Mouse (Mus musculus) heart, embryonic 12.5 days (tissue): ENCODE measurements at regions not wholly inside any gene's neighbourhood (a gene's known extent, or its start where the extent isn't known, plus 50 kb on each side); places are given as distances from the start of the nearest gene placed in this dataset.

Experiments
- ATAC-seq: fragments of 200-750 bp; cut with Nextera tagmentation; 2 replicates; pipeline ENCODE4 v1.8.0; 2017; ENCODE audit warnings: moderate TSS enrichment, moderate library complexity; ENCODE audit not compliant: insufficient number of reproducible peaks, low FRiP score
- H3K27ac ChIP-seq: fragments of 300-500 bp; sonication (generic); 2 replicates; pipeline ENCODE4 v1.5.1; 2016; ENCODE audit warnings: mild to moderate bottlenecking, moderate library complexity; ENCODE audit not compliant: poor library complexity, severe bottlenecking
- H3K27me3 ChIP-seq: fragments of 300-500 bp; sonication (generic); replicated peaks from 2 replicates; pipeline ENCODE4 v1.6.1; 2016; ENCODE audit warnings: mild to moderate bottlenecking, moderate library complexity
- H3K36me3 ChIP-seq: fragments of 300-500 bp; sonication (generic); 2 replicates; pipeline ENCODE4 v1.6.1; 2016; ENCODE audit warnings: mild to moderate bottlenecking, moderate library complexity
- H3K4me1 ChIP-seq: fragments of 300-500 bp; sonication (generic); replicated peaks from 2 replicates; pipeline ENCODE4 v1.6.1; 2016; ENCODE audit warnings: mild to moderate bottlenecking
- H3K4me2 ChIP-seq: fragments of 300-500 bp; sonication (generic); 2 replicates; pipeline ENCODE4 v1.6.1; 2016; ENCODE audit warnings: mild to moderate bottlenecking, moderate library complexity
- H3K4me3 ChIP-seq: fragments of 300-500 bp; sonication (generic); 2 replicates; pipeline ENCODE4 v1.5.1; 2016; ENCODE audit warnings: mild to moderate bottlenecking
- H3K9ac ChIP-seq: fragments of 300-500 bp; sonication (generic); 2 replicates; pipeline ENCODE4 v1.6.1; 2016; ENCODE audit warnings: mild to moderate bottlenecking, moderate library complexity
- H3K9me3 ChIP-seq: fragments of 300-500 bp; sonication (generic); replicated peaks from 2 replicates; pipeline ENCODE4 v1.6.1; 2016; ENCODE audit warnings: mild to moderate bottlenecking, moderate library complexity
- WGBS: fragments of 180-500 bp; shearing (Covaris S2); methylation state at CpG from one replicate; pipeline ENCODE4 v1.1.7; 2016; 5-methylcytosine and 5-hydroxymethylcytosine counted together

- no peaks in the 10 kb centered on the region for H3K9me3 ChIP-seq
- no peaks in the 10 kb centered on the region for H3K27me3 ChIP-seq
- no peak overlapping the region for H3K27ac ChIP-seq
- H3K4me3 ChIP-seq: no peak overlapping the region
- no peak overlapping the region for H3K4me2 ChIP-seq
- 70% methylated on average over 1 of the region's 1 CpGs for whole genome bisulfite sequencing
- H3K36me3 ChIP-seq: no peaks in the 10 kb centered on the region
- no peak overlapping the region for H3K9ac ChIP-seq
- H3K4me1 ChIP-seq: no peaks in the 10 kb centered on the region
- no peak for ATAC-seq
Measured at GRCm38 (mm10) chr13:53996867-53997266, 58.6 kb downstream of the Drd1 start.

- ATAC-seq: no peak
- H3K27ac ChIP-seq: no peak overlapping the region
- H3K36me3 ChIP-seq: no peaks in the 10 kb centered on the region
- no peak overlapping the region for H3K4me2 ChIP-seq
- H3K27me3 ChIP-seq: no peaks in the 10 kb centered on the region
- no peak overlapping the region for H3K4me3 ChIP-seq
- H3K9me3 ChIP-seq: no peaks in the 10 kb centered on the region
- H3K4me1 ChIP-seq: no peaks in the 10 kb centered on the region
- no peak overlapping the region for H3K9ac ChIP-seq
- WGBS: 73% methylated on average over 7 of the region's 7 CpGs
Measured at GRCm38 (mm10) chr13:53992863-53993451, 62.5 kb downstream of the Drd1 start.

- no peak for ATAC-seq
- no peak overlapping the region for H3K4me2 ChIP-seq
- no peak overlapping the region for H3K4me3 ChIP-seq
- H3K9ac ChIP-seq: no peak overlapping the region
- H3K27me3 ChIP-seq: no peaks in the 10 kb centered on the region
- H3K4me1 ChIP-seq: 0 out of 2 replicates have a peak, but pooled peaks cover 2% of the 10 kb centered on the region
- no peaks in the 10 kb centered on the region for H3K36me3 ChIP-seq
- no peak overlapping the region for H3K27ac ChIP-seq
- no peaks in the 10 kb centered on the region for H3K9me3 ChIP-seq
- WGBS: 19% methylated on average over 2 of the region's 2 CpGs
Measured at GRCm38 (mm10) chr13:53979226-53979625, 76.3 kb downstream of the Drd1 start.

DNA sequence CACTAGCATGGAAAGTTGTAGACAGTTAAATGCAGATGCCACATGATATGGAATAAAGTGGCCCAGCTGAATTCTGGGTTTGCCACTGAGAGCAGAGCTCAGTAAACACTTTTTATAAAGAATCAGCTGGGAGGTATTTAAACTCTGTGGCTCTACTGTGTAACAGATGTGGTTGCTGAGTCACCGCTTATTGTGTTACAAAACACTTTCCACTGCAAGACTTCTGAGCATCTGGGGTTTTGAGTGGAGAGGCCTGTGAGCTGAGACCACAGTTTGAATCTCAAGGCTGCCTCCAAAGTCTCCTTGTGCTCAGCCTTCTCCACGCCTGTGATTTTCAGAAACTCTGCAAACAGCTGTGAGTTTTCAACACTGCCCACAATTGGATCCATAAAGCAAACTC is 86.1 kb downstream of the Drd1 start:
- Histone ChIP-seq H3K4me1 (no peaks in the 10 kb centered on the region), H3K9ac (no peak overlapping the region), H3K9me3 (0 out of 2 replicates have a peak, but pooled peaks cover 5% of the 10 kb centered on the region), H3K36me3 (no peaks in the 10 kb centered on the region), H3K27ac (no peak overlapping the region), H3K27me3 (no peaks in the 10 kb centered on the region), H3K4me3 (no peak overlapping the region), H3K4me2 (no peak overlapping the region)
- no peak for ATAC-seq
- 70% methylated on average over 2 of the region's 2 CpGs for WGBS

GRCm38 (mm10) chr13:53956167-53956566 is 99.3 kb downstream of the Drd1 start:
- ATAC-seq: no peak
- no peak overlapping the region for H3K4me3 ChIP-seq
- H3K9ac ChIP-seq: no peak overlapping the region
- no peak overlapping the region for H3K27ac ChIP-seq
- H3K9me3 ChIP-seq: peaks cover 7% of the 10 kb centered on the region; the same call in 1 of the 2 replicates
- no peaks in the 10 kb centered on the region for H3K36me3 ChIP-seq
- no peak overlapping the region for H3K4me2 ChIP-seq
- H3K4me1 ChIP-seq: no peaks in the 10 kb centered on the region
- 85% methylated on average over 15 of the region's 15 CpGs for WGBS
- no peaks in the 10 kb centered on the region for H3K27me3 ChIP-seq

DNA sequence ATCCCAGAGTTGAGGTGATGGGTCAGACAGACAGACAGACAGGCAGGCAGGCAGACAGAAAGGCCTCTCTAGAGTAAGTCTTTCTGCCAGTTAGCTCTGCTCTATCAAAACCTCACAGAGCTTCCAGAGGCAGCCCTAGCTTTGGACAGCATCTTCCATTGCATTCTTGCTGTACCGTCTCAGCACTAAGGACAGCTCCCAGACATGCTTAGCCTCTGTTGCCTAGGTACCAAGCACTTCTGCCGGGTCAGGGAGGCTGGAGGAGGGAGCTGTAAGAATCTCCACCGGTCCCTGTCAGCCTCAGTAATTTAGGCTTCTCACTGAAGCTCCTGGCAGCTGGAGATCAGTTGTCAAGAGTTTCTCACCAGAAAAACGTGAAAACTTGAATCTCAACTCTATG is 107.4 kb downstream of the Drd1 start:
- Histone ChIP-seq H3K4me1 (no peaks in the 10 kb centered on the region), H3K4me3 (no peak overlapping the region), H3K9ac (no peak overlapping the region), H3K27me3 (no peaks in the 10 kb centered on the region), H3K4me2 (no peak overlapping the region), H3K9me3 (0 out of 2 replicates have a peak, but pooled peaks cover 3% of the 10 kb centered on the region), H3K36me3 (no peaks in the 10 kb centered on the region), H3K27ac (no peak overlapping the region)
- 3% methylated on average over 4 of the region's 4 CpGs for WGBS
- ATAC-seq: no peak

DNA sequence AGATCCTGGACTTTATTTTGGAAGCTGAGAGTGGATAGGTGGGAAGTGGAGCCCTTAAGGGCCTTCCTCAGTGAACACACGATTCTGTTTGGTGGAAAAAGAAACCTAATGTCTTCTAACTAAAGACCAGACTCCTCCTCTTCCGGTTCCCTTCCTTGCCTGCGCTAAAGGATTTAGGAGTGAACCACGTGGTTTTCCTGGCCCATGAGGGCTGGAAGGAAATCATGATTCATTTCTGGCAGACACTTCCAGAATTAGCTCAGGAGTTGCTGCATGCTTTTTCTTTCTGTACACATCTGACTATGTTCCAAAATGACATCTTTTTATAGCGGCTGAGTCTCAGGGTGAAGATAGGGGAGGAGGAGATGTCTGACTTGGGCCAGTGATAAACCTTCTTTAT is 109.8 kb downstream of the Drd1 start:
- Histone ChIP-seq H3K9ac (no peak overlapping the region), H3K9me3 (0 out of 2 replicates have a peak, but pooled peaks cover 2% of the 10 kb centered on the region), H3K4me2 (no peak overlapping the region), H3K4me1 (no peaks in the 10 kb centered on the region), H3K36me3 (no peaks in the 10 kb centered on the region), H3K27ac (no peak overlapping the region), H3K27me3 (no peaks in the 10 kb centered on the region), H3K4me3 (no peak overlapping the region)
- no peak for ATAC-seq
- 56% methylated on average over 5 of the region's 5 CpGs for WGBS

- 85% methylated on average over 13 of the region's 13 CpGs for WGBS
- H3K4me3 ChIP-seq: no peak overlapping the region
- H3K27me3 ChIP-seq: no peaks in the 10 kb centered on the region
- no peaks in the 10 kb centered on the region for H3K36me3 ChIP-seq
- peaks cover 4% of the 10 kb centered on the region; the same call in 1 of the 2 replicates for H3K9me3 ChIP-seq
- H3K27ac ChIP-seq: no peak overlapping the region
- H3K9ac ChIP-seq: no peak overlapping the region
- no peaks in the 10 kb centered on the region for H3K4me1 ChIP-seq
- H3K4me2 ChIP-seq: no peak overlapping the region
- no peak for ATAC-seq
Measured at GRCm38 (mm10) chr13:53941005-53941747, 114.3 kb downstream of the Drd1 start.

GRCm38 (mm10) chr13:53935174-53935699 is 120.3 kb downstream of the Drd1 start:
- ATAC-seq: no peak
- no peak overlapping the region for H3K4me2 ChIP-seq
- WGBS: 85% methylated on average over 14 of the region's 14 CpGs

GRCm38 (mm10) chr13:53934457-53934856 is 121.0 kb downstream of the Drd1 start:
- WGBS: 73% methylated on average over 6 of the region's 6 CpGs

More at GRCm38 (mm10) chr13:53935174-53935699, 120.3 kb downstream of the Drd1 start:
- Histone ChIP-seq H3K27ac (no peak overlapping the region), H3K36me3 (no peaks in the 10 kb centered on the region), H3K4me1 (no peaks in the 10 kb centered on the region), H3K4me3 (no peak overlapping the region), H3K27me3 (0 out of 2 replicates have a peak, but pooled peaks cover 6% of the 10 kb centered on the region), H3K9ac (no peak overlapping the region), H3K9me3 (no peaks in the 10 kb centered on the region; the same call in 1 of the 2 replicates)

DNA sequence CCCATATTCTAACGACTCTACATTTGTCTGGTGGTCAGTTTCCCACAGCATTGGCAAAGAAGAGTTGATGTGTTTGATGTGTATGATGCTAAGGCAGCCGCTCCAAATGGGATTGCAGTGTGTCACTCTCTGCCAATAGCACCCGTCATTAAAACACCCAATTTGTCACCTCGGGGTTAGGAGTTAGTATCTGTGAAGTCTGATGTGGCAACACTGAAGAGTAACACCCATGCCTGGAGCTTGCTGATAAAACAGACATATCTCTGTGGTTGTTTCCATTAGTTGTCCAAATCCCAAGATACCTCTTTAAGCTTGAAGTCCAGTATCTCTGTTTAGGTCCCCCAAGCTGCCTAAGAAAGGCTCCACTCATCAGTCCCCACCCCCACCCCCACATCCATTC is 129.4 kb downstream of the Drd1 start:
- Histone ChIP-seq H3K36me3 (no peaks in the 10 kb centered on the region), H3K27me3 (no peaks in the 10 kb centered on the region), H3K9me3 (no peaks in the 10 kb centered on the region), H3K9ac (no peak overlapping the region), H3K4me3 (no peak overlapping the region), H3K4me1 (peaks cover 13% of the 10 kb centered on the region), H3K4me2 (no peak overlapping the region), H3K27ac (no peak overlapping the region)
- ATAC-seq: no peak
- 59% methylated on average over 4 of the region's 4 CpGs for WGBS

More at GRCm38 (mm10) chr13:53934457-53934856, 121.0 kb downstream of the Drd1 start:
- Histone ChIP-seq H3K27ac (no peak overlapping the region), H3K9me3 (no peaks in the 10 kb centered on the region), H3K36me3 (no peaks in the 10 kb centered on the region), H3K27me3 (0 out of 2 replicates have a peak, but pooled peaks cover 6% of the 10 kb centered on the region), H3K9ac (no peak overlapping the region), H3K4me1 (no peaks in the 10 kb centered on the region), H3K4me2 (no peak overlapping the region), H3K4me3 (no peak overlapping the region)
- no peak for ATAC-seq
